Mouse (Mus musculus): ENCODE measurements around the gene Lrrd1.
"Not testable (repeated sequence)": the region's sequence is repeated elsewhere in the genome, so short reads cannot be mapped to it uniquely, and the experiment has no call there.

Lrrd1 gene

GRCm38 (mm10) chr5:3845026-3845425 is at the start of gene Lrrd1:
TSS of gene Lrrd1 (plus strand) at chr5:3845173.
- DNase-seq: no peak

- not testable (repeated sequence) for DNase-seq
These were observed 47.9 kb upstream of the Lrrd1 start for GRCm38 (mm10) chr5:3797101-3797500.

- DNase-seq: not testable (repeated sequence)
These were observed 46.3 kb upstream of the Lrrd1 start for GRCm38 (mm10) chr5:3798656-3799055.

GRCm38 (mm10) chr5:3800041-3800440 is 44.9 kb upstream of the Lrrd1 start:
- DNase-seq: no peak

GRCm38 (mm10) chr5:3800881-3801280 is 44.1 kb upstream of the Lrrd1 start:
- DNase-seq: no peak

GRCm38 (mm10) chr5:3801672-3802432 is 43.1 kb upstream of the Lrrd1 start:
- DNase-seq: no peak

- peak; percentile 91 for DNase-seq
These were observed 42.3 kb upstream of the Lrrd1 start, which contains the start of the genes Ankib1 and Krit1 for GRCm38 (mm10) chr5:3802433-3803291. TSS of gene Ankib1 (minus strand) at chr5:3802925. TSS of gene Krit1 (plus strand) at chr5:3803184.

GRCm38 (mm10) chr5:3803292-3804165 is 41.4 kb upstream of the Lrrd1 start:
- DNase-seq: peak; percentile 13

- no peak for DNase-seq
These were observed 36.5 kb upstream of the Lrrd1 start for GRCm38 (mm10) chr5:3808472-3808871.

- no peak for DNase-seq
These were observed 10.9 kb upstream of the Lrrd1 start for GRCm38 (mm10) chr5:3834107-3834506.

GRCm38 (mm10) chr5:3870161-3870560 is 25.2 kb downstream of the Lrrd1 start:
- no peak for DNase-seq

GRCm38 (mm10) chr5:3872348-3872747 is 27.4 kb downstream of the Lrrd1 start:
- DNase-seq: no peak

- DNase-seq: no peak
These were observed 28.5 kb downstream of the Lrrd1 start for GRCm38 (mm10) chr5:3873485-3873884.

GRCm38 (mm10) chr5:3886862-3887261 is 41.9 kb downstream of the Lrrd1 start:
- DNase-seq: not testable (repeated sequence)

GRCm38 (mm10) chr5:3889201-3889600 is 44.2 kb downstream of the Lrrd1 start:
- DNase-seq: no peak

- DNase-seq: peak; percentile 42
These were observed 48.7 kb downstream of the Lrrd1 start, which contains the start of gene Mterf1a for GRCm38 (mm10) chr5:3893459-3894293. TSS of gene Mterf1a (minus strand) at chr5:3893933.

- DNase-seq: not testable (repeated sequence)
These were observed 49.3 kb downstream of the Lrrd1 start for GRCm38 (mm10) chr5:3894294-3894619.

- no peak for DNase-seq
These were observed 60.5 kb downstream of the Lrrd1 start for GRCm38 (mm10) chr5:3905471-3905870.
